Mouse (Mus musculus) B cell, adult (primary cell): Measurements from ENCODE around the gene Gpr139. TPM values are rescaled to one million over a fixed set of nuclear protein-coding genes. Genes with fewer than 3 reads are reported as not detected.

ENCODE experiments used
- total RNA-seq: library from RNA; stranded (reverse); gene quantifications from 4 replicates; pipeline ENCODE4 v1.2.4, GENCODE M21; 2023; ENCODE audit not compliant: inconsistent age

Gpr139 gene
- total RNA-seq: not detected in 4 replicates

DNA sequence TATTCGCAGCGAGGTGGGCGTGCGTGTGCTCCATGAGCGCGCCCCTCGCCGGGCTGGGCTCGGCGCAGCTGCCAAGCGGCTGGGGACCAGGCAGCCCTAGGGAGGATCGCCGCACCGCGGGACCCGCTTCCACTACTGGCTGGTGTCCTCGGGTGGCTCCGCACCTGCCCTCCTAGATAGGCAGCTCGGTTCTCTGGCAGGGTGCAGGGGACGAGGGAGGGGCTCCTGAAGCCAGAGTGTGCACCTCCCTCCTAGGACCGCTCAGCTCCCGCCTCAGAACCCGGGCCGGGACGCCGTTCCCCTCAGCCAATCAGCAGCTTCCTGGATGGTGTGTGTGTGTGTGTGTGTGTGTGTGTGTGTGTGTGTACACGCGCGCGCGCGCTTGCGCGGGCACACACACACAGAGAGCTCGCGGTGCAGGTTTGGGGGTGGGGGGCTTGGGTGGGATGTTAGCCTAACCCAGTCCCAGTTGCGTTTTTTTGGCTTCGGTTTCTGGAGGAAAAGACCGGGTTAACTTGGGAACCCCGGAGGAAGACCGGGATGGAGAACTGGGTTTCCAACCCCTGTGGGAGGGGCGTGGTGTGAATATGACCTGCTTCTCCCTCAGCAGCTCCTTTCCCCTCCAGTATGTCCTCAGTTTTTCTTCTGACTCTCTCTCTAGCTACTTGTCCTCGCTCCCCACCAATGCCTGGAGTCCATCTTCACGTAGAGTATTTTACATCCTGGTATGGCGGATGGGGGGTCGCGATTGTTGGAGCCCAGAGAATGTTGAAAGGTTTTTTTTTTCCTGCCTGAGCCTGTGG, at the start of gene Gpr139:
Gpr139 (minus strand) TSS at position 263 of the 803 bp plus-strand sequence.

Other genes starting within 250 kb of the Gpr139 start
- gene Gprc5b, start 189.4 kb downstream of the Gpr139 start, total RNA-seq: 24.6 to 33.5 TPM (median 27.1 TPM) in 4 replicates